Mouse (Mus musculus) frontal cortex, postnatal 14 days (tissue): Measurements from ENCODE around the gene Robo1.

Source experiments
- DNase-seq, 2 experiments: peaks; one replicate each; pipeline ENCODE4 v3.0.0; 2022; ENCODE audit warnings: low spot score in 2 of 2

Robo1 gene

DNA sequence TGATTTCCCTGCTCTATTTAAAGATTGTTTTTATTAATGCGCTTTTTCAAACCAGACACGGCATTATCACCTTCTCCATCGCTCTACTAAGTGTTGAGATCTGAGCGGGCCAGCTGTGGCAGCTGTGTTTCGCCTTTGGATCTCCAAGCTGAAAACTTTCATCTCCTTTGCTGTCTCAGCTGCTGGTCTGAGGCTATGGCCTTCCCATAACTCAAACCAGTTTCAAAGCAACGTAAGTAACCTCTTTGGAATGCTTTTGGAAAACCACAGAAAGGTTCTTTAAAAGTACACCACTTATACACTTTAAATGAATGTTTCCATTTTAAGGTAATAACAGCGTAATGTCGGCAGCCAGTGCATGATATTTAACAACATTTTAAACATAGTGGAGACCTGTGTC, 520.3 kb downstream of the Robo1 start:
- no peak for DNase-seq

DNA sequence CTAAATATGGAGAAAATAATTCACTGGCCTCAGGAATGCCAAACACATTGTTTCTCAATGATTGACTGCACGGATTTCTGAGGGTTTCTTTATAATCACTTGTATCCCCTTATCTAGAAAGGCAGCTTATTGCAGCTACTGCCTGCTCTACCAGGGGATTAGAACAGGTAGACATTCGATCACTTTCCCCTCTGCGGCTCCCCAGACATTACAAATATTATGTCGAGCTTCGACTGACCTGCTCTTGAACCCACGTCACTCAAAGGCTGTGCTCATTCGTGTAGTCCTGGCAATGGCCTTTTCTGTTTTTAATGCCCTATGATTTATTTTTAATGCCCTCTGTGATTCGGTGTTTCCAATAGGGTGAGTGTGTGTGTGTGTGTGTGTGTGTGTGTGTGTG, 521.4 kb downstream of the Robo1 start:
- DNase-seq = no peak

DNA sequence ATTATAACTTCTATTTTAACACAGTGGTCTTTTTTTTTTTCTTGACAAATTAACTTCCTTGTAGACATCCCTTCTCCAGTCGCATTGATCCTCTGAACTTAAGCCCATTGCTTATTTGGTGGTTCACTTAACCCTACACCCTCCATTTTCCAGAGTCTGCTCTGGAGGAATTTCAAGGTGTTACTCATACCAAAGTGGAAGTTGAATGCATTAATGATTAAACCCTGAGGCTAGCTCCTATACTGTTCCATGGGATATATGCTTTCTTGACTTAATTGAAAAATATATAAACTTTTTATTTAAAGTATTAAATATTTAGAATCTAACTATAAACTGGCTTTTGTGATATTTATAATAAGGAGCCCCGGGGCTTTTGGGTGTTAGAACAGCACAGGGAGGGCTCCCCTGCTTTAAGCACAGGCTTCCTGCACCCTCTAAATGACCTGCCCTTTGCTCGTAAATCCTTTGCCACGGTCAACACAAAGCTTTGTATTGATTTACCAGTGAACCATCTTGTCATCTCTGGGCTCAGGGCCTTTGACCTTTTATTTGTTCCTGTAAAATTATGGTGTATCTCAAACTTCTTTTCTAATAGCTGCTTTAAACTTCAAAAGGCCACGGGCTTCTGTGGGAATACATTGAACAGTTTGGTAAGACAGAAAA, 522.4 kb downstream of the Robo1 start:
- DNase-seq = no peak

GRCm38 (mm10) chr16:72834266-72834665, 526.2 kb downstream of the Robo1 start:
- no peak for DNase-seq

- DNase-seq = no peak
Observed at GRCm38 (mm10) chr16:72839031-72839430, 530.9 kb downstream of the Robo1 start.

- DNase-seq = no peak
Observed at GRCm38 (mm10) chr16:72841066-72841465, 533.0 kb downstream of the Robo1 start.

GRCm38 (mm10) chr16:72854101-72854500, 546.0 kb downstream of the Robo1 start:
- DNase-seq = peak; percentile 24 to 31

GRCm38 (mm10) chr16:72854809-72855503, 546.9 kb downstream of the Robo1 start:
- no peak for DNase-seq

DNA sequence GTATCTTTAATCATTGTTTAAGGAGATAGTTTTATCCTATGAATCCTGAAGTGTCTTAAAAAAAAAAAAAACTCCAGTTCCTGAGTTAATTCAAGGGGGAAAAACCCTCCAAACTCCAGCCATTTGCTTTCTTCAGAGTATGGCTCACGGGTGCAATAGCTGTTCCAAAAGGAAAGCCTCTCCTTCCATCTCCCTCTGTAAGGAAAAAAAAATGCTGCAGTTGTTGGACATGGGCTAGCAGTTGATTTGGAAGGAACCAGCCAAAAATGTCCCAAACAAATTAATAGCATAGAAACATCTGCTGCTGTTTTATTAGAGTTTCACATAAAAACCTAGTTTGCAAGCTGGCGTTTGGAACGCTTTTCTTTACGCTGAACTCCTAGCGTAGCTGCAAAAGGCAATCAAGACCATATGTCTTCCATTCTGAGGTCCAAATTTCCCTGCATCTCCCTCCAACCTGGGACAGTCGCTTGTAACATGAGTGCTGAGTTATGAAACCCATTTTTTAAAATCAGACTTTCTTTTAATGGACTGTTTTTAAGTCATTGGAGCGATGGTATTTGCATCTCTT, 553.7 kb downstream of the Robo1 start:
- no peak for DNase-seq

DNA sequence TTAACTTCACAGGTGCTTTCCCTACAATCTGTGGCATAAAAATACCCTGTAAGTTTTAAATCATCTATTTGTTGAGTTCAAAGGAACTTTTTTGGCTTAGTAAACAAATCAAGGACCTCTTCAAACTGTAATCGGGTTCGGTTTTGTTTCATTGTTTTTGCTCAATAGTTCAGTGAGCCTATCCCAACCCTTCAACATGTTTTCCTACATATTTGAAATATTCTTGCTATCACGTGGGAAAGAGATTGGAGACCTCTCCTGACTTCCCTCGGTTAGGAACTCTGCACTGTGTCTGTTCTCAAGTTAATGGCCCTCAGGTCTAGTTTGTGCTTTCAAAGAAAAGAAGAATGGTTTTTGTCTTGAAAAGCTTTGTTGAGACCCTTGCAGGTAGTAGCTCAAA, 557.9 kb downstream of the Robo1 start:
- no peak for DNase-seq

DNA sequence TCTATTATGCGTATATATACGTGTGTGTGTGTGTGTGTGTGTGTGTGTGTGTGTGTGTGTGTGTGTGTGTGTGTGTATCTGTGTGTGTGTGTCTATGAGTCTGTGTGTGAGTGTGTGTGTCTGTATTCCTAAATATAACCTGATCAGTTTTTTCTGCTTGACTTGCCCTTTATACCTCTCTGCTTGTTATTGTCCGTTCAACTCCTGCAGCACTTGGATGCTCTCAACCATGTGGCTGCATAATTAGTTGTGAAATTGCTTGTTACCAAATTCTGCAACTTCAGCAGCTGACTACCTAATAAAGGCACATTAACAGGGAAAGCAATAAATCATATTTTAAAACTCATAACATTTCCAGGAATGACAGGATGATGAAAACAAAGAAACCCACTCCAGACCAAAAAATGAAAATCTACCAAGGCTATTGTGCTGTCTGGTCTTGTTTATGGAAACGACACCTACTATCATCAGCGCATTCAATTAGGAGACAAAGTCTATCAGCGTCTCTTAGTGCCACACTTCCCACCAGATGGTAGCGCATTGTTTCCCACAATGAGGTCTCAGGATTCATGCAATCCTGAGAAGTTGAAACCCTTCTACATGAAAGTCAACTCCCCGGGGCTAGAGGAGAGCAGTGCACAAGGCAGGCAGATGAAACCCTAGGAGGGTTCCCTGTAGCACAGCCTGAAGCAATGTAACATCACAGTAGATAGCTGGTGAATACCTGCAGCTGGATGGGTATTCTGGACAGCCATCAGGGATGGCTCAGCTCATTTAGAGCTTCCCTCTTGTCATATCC, 567.0 kb downstream of the Robo1 start:
- no peak for DNase-seq

DNA sequence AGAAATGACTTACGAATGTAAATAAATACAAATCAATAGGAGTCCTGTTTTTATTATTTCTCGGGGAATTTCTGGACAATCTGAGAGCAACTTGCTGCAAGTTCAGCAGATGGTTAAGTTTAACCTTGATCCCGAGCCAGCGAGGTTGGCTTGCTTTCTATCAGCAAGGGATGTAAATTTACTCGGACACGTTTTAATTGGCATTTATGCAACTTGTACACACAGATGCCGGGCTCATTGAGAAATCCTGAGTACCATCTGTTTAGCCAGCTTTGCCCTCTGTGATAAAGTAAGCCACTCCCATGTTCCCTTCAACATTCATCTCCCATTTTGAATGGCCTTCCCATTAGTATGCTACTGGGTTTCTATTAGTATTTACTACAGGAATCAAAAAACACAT, 580.0 kb downstream of the Robo1 start:
- no peak for DNase-seq

DNA sequence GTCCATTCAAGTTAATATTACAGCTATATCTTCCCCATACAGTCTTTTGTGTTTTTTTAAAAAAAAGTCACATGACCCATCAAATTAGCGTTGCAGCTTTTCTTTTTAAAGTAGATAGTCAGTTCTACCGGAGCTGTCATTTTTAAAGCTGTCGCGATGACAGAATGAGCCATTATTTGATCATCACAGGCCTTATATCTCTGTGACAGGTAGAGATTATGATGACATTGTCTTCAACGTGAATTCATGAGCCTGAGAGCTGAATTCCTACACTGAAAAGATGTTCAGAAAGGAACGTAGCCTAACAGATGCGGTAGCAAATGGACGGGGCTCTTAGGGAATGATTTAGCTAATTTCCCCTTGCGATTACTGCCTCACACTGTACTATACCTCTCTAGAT, 581.3 kb downstream of the Robo1 start:
- no peak for DNase-seq

DNA sequence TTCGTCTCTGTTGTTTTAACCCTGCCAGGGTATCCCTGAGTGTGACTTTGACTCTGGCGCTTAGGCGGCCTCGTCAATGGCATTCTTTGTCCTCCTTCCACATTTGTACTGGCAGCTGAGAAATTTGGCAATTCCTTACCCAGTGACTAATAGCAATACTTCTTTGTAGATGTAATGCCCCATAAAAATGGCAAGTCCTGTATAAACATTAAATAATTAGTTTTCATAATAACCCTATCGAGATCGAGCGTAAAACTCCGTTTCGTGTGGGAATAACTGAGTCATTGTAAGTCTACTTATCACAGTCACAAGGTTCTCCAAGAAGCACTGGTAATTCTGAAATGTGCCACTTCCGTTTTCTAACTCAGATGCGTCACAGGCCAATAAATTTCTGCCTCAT, 589.0 kb downstream of the Robo1 start:
- DNase-seq = no peak

- DNase-seq = no peak
Observed at GRCm38 (mm10) chr16:72908895-72909294, 600.8 kb downstream of the Robo1 start.

- peak; percentile 32 to 57 for DNase-seq
Observed at GRCm38 (mm10) chr16:72913134-72913533, 605.0 kb downstream of the Robo1 start.

GRCm38 (mm10) chr16:72914068-72914630, 606.0 kb downstream of the Robo1 start:
- no peak for DNase-seq

DNA sequence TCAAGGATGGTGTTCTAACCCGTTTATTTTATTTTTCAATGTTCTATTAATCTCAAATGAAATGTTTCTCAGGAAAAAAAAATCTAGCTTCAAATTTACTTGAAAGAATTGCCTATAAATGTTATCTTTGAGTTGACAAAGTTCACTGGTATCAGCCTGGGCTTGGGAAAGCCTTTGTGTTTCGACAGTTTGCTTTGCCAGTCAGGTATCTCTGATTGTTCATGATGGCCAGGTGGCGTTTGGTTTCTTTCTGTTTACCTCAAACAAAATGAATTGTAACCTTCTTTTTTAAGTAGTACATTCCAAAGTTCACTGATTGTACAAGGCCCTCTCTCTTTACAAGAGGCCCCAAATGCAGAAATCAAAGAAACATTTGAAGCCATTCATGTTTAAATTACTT, 611.9 kb downstream of the Robo1 start:
- no peak for DNase-seq

DNA sequence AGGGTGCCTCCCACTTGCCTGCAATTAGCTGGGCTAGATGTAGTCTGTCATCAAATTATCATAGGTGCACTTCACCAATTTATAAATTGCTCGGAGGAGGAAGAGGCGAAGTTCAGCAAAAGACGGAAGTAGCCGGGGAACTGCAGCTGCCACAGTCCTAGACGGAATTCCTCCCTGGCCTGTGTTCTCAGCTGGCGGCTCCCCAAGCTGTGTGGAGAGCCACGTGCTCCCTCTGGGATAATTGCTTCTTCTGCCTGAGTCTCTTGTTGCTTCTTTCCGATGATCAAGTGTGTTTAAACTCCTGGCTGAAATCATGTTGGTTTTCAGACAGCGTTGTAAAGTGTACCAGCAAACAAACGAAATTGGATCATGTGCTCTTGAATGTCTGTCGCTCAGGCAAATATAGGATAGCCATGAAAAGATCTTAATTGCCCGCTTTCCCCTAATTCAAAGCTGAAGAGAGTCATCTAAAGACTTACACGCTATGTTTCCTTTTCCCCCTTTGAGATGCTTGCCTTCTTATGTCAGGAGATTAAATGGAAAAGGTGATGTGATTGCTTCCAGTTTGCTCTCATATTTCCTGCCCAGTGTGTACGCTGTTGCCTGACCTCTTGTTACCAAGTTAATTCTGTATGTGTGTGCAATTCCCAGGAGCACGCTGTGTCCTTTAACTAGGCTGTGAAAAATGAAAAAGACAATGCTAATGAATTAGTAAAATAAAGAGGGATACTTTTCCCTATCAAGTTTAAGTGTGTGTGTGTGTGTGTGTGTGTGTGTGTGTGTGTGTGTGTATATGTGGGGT, 616.5 kb downstream of the Robo1 start:
- DNase-seq = peak; percentile 38 to 40

DNA sequence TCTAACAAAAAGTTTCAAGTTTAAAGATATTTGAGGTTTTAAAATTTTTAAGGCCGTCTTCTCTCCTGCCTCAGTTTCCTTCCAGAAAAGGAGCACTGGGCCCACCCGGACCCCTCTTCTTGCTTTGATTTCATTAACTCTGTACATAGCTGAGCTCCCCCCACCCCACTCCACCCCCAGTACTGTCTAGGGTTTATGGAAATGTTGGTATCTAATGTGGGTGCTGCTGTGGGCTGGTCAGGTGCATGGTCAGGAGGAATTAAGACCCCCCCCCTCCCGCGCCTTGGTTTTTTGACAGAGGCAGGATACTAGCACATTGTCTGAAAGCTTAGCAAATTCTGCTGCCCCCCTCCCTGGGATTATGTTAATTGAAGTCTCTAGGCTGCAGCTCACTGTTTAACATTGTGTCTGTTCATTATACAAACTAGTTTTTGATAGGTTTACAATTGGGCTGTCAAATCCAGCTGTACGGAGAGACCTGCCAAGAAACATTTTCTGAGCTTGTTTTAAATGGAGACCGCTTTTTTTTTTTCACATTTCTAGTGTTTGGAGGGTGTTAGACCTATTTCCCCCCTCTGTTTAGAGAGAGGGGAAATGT, 620.5 kb downstream of the Robo1 start:
- no peak for DNase-seq

- no peak for DNase-seq
Observed at GRCm38 (mm10) chr16:72930871-72931270, 622.8 kb downstream of the Robo1 start.
